Mouse (Mus musculus): ENCODE data around the gene Rhcg. TPM values are rescaled to one million over a fixed set of nuclear protein-coding genes. Genes with fewer than 3 reads are reported as not detected.

Rhcg gene
- polyA plus RNA-seq, 1 experiment, result not detected

DNA sequence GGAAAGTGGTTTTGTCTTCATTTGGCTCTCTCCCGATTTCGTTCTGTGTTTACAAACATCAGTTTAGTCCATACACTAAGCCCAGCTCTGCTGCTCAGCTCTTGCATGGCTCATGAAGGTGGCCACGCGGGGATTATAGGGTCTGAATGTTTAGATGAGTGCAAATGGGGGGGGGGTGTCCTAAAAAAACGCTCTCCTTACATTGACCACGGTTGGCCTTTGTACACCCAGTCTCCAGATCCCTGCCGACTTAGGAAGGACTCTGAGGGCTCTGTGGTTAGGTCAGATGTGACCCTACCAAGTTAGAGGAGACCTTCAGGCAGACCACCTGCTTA, 72.4 kb downstream of the Rhcg start:
- WGBS, result 19% methylated on average over 7 of the region's 7 CpGs
- Histone ChIP-seq H3K4me3 (ENCODE audit: insufficient read depth, low read depth, low read length) (0 out of 2 replicates have a peak overlapping the region, but pooled peaks have one; percentile 7), H3K4me1 (ENCODE audit: control insufficient read depth, insufficient read depth, low read length) (peaks cover 49% of the 10 kb centered on the region), H3K27ac (ENCODE audit: insufficient read depth, low read depth, low read length) (peak overlapping the region; percentile 96)
- TF ChIP-seq POLR2A (IDR thresholded peaks at IDR 0.05; ENCODE audit: insufficient read depth, low read depth, low read length) (no peak), CTCF (IDR thresholded peaks at IDR 0.05; ENCODE audit: insufficient read depth, low read depth, low read length) (no peak)

DNA sequence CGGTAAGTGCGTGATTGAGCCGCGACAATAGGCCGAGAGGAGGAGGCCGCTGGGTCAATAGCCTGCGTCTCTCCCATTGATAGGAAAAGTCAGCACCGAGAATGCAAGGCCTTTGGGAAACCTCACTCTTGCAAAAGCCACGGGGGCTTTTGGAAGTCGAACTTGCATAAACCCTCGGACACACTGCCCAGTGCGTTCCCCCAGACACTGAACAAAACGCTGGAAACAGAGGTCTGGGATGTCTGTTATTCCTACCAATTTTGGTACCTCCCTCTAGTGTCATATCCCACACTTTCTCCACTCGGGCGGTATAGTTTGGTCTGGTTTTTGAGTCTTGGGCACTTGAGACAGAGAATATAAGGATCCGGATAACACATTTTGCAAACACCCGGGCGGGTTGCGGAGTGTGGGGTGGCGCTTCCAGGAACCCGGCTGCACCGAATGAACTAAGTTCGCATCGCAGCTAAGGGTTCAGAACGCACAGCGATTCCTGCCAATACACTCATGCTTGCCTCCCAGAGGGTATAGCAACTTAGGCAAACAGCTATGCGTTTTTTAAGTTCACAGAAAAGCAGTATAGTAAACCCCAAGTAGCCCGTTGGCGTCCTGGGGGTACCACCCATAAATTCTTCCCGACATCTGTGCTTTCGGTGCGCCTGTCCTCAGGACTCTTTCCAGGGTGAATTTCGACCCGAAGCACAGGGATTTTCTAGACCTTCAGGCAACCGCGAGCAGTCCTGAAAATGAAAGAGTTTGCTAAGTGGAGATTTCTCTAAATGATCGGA, 73.0 kb downstream of the Rhcg start:
- Histone ChIP-seq H3K4me1 (ENCODE audit: control insufficient read depth, insufficient read depth, low read length) (peaks cover 49% of the 10 kb centered on the region), H3K27ac (ENCODE audit: insufficient read depth, low read depth, low read length) (peak overlapping the region; percentile 96), H3K4me3 (ENCODE audit: insufficient read depth, low read depth, low read length) (peak overlapping the region; percentile 41)
- WGBS, result 13% methylated on average over 37 of the region's 37 CpGs
- TF ChIP-seq CTCF (IDR thresholded peaks at IDR 0.05; ENCODE audit: insufficient read depth, low read depth, low read length) (0 out of 2 replicates have a peak, but pooled peaks have one; percentile 17), POLR2A (IDR thresholded peaks at IDR 0.05; ENCODE audit: insufficient read depth, low read depth, low read length) (no peak)

Other genes starting within 250 kb of the Rhcg start
- gene Rlbp1, start 230.6 kb downstream of the Rhcg start, polyA plus RNA-seq (2012; ENCODE audit: insufficient read depth, insufficient read length, low replicate concordance, missing spikeins), result not detected in 2 replicates
- gene Fanci, start 225.7 kb downstream of the Rhcg start, polyA plus RNA-seq (2012; ENCODE audit: insufficient read depth, insufficient read length, low replicate concordance, missing spikeins), result not detected in 2 replicates
- gene Polg, start 151.3 kb downstream of the Rhcg start, polyA plus RNA-seq (2012; ENCODE audit: insufficient read depth, insufficient read length, low replicate concordance, missing spikeins), result 134 TPM in 1 of 2 replicates, not detected in the other
- gene Ticrr, start 42.5 kb upstream of the Rhcg start, polyA plus RNA-seq (2012; ENCODE audit: insufficient read depth, insufficient read length, low replicate concordance, missing spikeins), result not detected in 2 replicates
- gene Kif7, start 98.1 kb upstream of the Rhcg start, polyA plus RNA-seq (2012; ENCODE audit: insufficient read depth, insufficient read length, low replicate concordance, missing spikeins), result not detected in 2 replicates
- not detected in 2 replicates for gene Plin1, start 115.2 kb upstream of the Rhcg start, polyA plus RNA-seq (2012; ENCODE audit: insufficient read depth, insufficient read length, low replicate concordance, missing spikeins)
- not detected in 2 replicates for gene Pex11a, start 125.5 kb upstream of the Rhcg start, polyA plus RNA-seq (2012; ENCODE audit: insufficient read depth, insufficient read length, low replicate concordance, missing spikeins)
- not detected in 2 replicates for gene Wdr93, start 125.5 kb upstream of the Rhcg start, polyA plus RNA-seq (2012; ENCODE audit: insufficient read depth, insufficient read length, low replicate concordance, missing spikeins)
- gene Mesp1, start 176.1 kb upstream of the Rhcg start, polyA plus RNA-seq (2012; ENCODE audit: insufficient read depth, insufficient read length, low replicate concordance, missing spikeins), result not detected in 2 replicates
- not detected in 2 replicates for gene Mesp2, start 193.1 kb upstream of the Rhcg start, polyA plus RNA-seq (2012; ENCODE audit: insufficient read depth, insufficient read length, low replicate concordance, missing spikeins)
- gene Anpep, start 243.4 kb upstream of the Rhcg start, polyA plus RNA-seq (2012; ENCODE audit: insufficient read depth, insufficient read length, low replicate concordance, missing spikeins), result not detected in 2 replicates